Mouse (Mus musculus): ENCODE results near the gene Gm42372.

GRCm38 (mm10) chr7:16955712-16956111 is 27.2 kb upstream of the Gm42372 start:
- TF ChIP-seq MAFK (IDR thresholded peaks at IDR 0.05; ENCODE audit: borderline replicate concordance, low read depth, low read length) (no peak), MYC (IDR thresholded peaks at IDR 0.05; ENCODE audit: low read depth, low read length) (no peak), CTCF (IDR thresholded peaks at IDR 0.05 in 2 of 3, conservative IDR thresholded peaks at IDR 0.05 in 1 of 3; ENCODE audit: control insufficient read depth in 1 of 3, insufficient read depth in 1 of 3, low read depth in 2 of 3, low read length in 3 of 3, poor library complexity in 1 of 3, severe bottlenecking in 1 of 3) (no peak), KAT2A (conservative IDR thresholded peaks at IDR 0.05; ENCODE audit: low read depth, low read length) (no peak), POLR2A (IDR thresholded peaks at IDR 0.05; ENCODE audit: control insufficient read depth in 1 of 2, insufficient read depth in 1 of 2, low read depth in 1 of 2, low read length in 2 of 2, poor library complexity in 1 of 2) (no peak), GATA1 (IDR thresholded peaks at IDR 0.05; ENCODE audit: low read depth, low read length) (no peak), TCF12 (IDR thresholded peaks at IDR 0.05; ENCODE audit: low read depth, low read length) (no peak), E2F4 (IDR thresholded peaks at IDR 0.05; ENCODE audit: borderline replicate concordance, low read depth, low read length) (no peak)

Data from MEL (cell line).